Mouse (Mus musculus) testis, postnatal 10 days (tissue): Measurements from ENCODE around the gene Nlrc5.
A peak's percentile ranks its signal among the peaks of the same experiment; 100 is the strongest.

Experiments
- DNase-seq: peaks from one replicate; pipeline ENCODE4 v3.0.0; 2021; ENCODE audit warnings: low spot score

Nlrc5 gene

DNA sequence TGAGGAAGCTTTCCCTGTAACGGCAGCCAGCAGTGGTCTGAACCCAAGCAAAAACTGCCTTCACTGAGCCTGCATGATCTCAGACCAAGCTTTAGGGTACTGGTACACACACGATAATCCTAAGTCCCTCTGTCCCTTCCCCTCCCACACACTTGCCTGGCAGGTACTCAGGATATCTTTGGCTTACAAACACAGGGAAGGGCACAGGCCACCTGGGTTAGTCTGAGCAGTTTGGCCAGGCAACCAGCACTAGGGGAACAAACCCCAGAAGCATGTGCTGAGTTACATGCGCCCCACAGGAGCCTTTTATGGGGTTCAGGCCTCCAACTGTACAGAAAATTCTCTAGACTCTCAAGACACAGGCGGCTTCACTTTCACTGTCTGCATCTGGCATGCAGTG lies 95.7 kb downstream of the Nlrc5 start:
- DNase-seq: no peak

DNA sequence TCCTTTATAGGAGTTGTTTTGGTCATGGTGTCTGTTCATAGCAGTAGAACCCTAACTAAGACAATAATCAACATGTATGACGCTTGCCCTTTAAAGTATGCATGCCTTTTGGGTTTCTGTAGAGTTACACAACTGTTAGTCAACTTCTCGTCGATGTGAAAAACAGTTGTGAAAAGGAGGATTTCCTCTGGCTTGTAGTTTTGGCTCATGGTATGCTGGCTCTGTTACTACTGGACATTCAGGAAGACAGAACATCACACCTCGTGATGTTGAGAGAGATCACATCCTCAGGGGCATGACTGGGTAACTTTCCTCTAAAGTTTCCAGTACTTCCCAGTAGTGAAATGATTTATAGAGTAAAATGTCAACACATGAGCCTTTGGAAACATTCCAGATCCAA lies 96.5 kb downstream of the Nlrc5 start:
- no peak for DNase-seq

DNA sequence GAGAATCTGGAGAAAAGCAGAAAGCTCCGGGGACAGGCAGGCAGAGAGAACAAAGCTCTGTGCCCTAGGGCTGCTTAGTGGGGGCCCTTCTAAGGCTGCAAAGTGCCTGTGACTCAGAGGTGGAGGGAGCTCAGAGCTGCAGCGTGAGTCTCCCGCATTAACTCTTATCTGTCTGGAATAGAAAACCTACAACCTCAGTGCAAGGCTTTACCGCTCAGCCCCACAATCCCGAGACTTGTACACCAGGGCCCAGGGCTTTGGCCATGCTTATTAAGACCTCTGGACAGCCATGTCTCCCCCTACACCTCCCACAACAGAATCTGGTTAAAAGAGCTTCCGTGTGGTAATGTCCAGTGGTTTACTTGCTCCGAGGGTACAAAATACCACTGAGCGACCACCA lies 97.8 kb downstream of the Nlrc5 start:
- DNase-seq: no peak

DNA sequence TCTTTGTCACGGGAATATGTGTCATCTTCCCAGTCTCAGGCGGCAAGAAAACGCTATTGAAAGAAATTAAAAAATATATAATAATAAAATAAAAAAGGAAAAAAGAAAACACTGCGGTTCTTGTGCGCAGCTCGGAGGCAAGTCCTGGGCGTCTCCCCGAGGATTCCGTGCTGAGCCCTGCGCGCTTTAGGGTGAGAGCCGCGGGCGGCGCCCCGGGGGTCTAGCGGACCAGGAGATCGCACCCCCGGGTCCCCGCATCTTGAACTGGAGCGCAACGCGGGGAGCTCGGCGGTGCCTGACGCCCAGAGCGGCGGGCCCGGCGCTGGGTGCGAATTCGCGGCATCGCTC lies 98.3 kb downstream of the Nlrc5 start:
- no peak for DNase-seq

DNA sequence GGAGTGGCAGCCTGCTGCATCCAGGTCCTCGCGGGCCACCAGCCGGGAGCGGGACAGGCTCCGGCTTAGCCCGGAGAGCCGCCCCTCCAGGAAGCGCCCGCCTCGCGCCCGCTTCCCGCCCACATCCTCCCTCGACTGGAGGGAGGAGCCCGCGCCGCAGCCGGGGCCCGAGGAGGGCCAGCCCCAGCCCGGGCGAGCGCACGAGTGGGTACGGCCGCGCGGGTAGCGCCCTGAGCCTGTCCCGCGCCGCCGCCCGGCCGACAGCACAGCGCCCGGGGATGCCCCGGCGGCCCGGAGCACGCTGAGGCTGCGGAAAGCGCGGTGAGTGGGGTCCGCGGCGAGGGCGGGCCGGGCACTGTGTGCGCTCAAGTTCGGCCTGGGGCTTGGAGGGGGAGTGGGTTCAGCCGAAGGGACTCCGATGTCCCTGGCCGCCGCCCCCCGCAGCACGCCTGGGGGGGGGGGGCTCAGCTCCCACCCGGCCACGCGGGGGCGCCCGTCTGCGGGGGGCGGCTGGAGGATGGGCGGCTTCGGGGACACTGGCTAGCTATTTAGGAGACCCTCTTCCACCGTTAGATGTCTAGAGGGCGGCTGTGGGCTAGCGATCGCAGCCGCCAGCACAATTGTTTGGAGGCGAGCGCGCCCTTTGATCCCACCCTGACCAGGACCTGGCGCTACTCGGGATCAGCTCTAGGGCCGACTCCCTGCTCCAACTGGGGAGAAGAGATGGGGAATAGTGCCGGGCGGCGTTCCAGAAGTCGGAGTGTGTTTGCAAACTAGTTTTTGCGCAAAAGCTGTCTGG lies 98.9 kb downstream of the Nlrc5 start, which contains the start of gene Cpne2:
Gene Cpne2 (plus strand): TSS at position 118 of the 799 bp plus-strand sequence.
- peak; percentile 69 for DNase-seq

DNA sequence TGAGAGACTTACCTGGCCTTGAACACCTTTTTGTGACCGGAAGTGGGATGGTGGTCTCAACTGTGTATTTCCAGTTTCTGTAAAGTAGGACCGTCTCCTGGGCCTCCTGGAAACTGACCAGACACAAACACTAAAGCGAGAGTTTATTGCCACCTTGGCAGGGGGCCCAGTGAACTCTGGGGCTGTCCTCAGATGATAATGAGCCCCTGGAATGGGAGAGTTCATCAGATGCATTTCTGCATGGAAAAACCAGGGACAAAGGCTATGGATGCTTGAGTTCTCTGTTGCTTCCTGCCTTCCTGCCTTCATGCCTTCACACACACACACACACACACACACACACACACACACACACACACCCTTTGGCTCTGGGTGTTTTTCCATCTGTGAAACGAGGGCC lies 100.5 kb downstream of the Nlrc5 start:
- DNase-seq: no peak

DNA sequence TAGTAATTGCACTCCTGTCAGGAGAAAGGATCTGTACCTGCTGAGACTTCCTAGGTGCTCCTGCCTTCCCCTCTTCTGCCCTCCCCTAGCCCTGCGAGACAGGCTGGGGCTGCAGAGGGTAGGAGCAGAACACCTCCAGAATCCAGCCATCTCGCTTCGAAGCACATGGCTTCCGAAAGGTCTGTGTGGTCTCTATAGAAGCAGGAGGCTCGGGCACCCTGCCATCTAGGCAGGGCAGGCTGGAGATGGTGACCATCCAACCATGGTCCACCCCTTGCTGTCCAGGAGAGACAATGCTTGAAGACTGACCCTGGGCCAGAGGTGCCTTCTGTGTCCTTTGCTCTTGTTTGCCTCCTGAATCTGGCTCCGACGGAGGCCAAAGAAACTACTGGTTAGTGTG lies 101.5 kb downstream of the Nlrc5 start:
- DNase-seq: no peak

DNA sequence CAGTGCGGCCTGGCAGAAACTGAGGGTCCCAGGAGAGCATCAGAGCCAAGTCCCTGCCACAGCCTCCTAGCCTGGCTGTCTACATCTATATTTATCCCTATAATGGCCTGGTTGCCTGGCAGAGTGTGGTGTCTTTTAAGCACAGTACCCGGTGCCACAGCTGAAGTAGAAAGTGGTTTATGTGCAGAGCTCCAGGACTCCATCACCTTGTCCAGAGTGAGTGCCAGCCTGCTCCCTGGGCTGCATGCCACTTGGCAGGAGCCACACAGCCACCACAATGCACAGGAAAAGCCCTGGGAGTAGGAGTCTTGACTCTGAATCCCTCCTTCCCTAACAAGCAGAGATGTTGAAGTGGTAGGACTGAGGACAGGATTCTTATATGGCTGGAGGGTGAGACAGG lies 103.3 kb downstream of the Nlrc5 start:
- DNase-seq: no peak

DNA sequence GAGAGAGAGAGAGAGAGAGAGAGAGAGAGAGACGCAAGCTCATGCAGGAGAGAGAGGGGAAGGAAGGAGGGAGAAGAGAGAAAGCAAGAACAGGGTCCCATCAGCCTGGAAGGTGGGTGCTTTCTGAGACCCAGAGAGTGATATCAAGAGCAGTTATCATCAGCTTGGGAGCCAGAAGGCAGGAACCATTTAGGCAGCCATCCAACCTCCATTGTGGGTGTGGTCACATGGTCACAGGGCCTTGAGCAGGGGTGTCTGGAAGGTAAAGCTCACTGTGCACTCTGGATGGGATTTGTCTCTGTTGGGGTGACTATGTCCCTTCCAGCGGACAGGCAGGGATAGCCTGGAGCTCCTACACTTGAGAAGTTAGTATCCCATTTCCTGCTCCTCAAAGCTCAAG lies 105.9 kb downstream of the Nlrc5 start:
- no peak for DNase-seq

DNA sequence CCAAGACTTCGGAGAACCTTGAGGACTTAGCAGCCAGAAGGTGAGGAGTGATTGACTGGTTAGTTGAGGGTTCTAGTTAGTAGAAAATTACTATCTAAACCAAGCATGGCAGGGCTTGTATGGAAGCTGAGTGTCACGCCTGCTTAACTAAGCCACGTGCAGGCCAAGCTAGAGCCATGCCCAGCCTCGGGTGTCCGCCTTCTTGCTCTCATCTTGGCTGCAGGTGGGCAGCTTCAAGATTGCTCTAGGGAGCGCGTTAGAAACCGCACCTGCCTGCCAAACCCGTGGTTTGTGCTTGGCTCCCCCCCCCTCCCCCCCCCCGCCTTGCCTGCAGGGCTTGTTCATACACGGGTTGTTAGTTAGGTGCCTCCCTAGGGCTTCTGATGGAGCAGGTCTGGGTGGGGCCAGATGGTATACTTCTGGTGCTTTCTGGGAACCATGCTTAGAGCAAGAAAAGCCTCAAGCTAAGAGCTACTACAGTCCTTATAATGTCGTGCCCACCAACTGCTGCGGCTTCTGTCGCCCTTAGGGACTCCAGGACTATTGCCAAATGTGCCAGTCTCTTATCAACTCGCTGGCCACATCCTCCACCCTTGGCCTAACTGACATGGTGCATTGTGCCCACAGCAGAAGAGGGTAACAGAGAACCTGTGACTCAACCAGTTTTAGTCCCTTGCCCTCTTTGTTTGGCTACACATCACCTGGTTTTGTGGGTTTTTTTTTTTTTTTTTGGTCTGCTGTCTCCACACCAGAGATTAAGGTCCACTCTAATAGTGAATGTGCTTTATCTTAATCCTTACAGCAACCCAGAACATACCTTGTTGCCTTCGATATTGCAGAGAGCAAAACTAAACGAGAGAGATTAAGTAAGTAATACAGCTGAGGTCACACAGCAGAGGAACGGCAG lies 107.0 kb downstream of the Nlrc5 start:
- no peak for DNase-seq

DNA sequence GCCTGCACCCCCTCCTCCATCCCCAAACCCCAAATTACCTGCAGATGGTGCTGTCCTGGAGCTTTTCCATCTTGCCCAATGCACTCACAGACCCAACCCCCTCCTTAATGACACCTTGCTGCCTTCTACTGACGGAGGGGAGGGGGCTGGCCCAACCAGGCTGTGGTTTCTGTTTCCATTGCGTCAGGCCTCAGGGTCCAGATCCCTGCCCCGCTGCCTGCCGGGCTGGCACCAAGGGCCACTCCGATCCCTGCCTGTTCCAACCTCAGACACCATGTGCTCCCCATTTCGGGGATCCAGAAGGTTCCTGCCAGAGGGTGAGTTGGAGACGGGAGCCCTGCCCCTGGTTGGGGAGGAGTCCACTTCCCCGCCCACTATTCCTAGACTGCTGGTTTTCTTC lies 109.8 kb downstream of the Nlrc5 start:
- no peak for DNase-seq

DNA sequence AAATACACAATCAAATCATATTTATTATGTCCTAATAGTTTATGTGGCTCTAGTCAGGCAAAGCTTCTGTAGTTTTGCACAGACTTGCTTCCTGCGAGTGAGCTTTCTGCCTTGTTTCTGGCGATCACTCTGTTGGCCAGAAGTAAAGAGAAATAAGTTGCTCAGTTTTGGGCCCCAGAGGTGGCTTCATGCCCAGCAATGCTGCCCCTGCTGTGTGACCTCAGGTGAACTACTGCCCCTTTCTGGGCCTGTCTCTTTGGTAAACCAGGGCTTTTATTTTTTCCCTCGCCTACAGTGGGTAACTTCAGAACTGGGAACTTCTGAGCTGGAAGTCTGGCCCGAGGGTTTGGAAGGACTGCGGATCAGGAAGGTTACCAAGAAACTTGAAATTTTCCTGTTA lies 114.9 kb downstream of the Nlrc5 start:
- no peak for DNase-seq

DNA sequence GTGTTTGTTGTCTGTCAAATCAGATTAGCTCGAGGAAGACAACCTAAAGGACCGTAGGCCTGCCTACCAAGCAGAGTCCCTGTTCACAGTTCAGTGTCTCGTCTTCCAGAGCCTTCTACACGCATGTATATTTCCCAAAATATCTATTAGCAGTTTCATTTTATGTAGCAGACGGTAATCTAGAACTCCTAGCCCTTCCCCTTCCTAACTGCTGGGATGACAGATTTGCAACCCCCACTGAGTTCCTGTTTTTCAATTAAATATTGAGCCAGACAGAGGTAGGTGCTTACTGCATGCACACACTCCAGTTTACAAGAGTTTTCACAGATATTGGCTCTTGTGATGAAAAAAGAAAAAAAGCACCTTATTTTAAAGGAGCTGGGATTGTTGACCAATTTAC lies 115.3 kb downstream of the Nlrc5 start:
- DNase-seq: no peak

DNA sequence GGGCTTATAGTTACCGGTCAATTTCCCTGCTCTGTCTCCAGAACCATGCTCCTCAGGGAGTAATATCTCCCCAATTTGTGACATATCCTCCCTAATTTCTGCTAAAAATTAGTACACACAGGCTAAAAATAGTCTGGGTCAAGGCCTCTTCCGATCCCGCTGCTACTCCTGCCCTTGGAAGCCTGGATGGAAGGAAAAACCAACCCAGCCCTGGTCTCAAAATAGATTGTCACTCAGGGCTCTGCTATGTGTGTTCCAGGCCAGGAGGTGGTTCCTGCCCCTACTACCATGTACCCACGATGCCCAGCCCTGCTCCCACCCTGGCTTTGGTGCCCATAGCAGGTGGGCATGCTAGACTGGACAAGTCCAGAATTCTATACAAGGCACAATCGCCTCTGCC lies 115.8 kb downstream of the Nlrc5 start:
- DNase-seq: no peak

DNA sequence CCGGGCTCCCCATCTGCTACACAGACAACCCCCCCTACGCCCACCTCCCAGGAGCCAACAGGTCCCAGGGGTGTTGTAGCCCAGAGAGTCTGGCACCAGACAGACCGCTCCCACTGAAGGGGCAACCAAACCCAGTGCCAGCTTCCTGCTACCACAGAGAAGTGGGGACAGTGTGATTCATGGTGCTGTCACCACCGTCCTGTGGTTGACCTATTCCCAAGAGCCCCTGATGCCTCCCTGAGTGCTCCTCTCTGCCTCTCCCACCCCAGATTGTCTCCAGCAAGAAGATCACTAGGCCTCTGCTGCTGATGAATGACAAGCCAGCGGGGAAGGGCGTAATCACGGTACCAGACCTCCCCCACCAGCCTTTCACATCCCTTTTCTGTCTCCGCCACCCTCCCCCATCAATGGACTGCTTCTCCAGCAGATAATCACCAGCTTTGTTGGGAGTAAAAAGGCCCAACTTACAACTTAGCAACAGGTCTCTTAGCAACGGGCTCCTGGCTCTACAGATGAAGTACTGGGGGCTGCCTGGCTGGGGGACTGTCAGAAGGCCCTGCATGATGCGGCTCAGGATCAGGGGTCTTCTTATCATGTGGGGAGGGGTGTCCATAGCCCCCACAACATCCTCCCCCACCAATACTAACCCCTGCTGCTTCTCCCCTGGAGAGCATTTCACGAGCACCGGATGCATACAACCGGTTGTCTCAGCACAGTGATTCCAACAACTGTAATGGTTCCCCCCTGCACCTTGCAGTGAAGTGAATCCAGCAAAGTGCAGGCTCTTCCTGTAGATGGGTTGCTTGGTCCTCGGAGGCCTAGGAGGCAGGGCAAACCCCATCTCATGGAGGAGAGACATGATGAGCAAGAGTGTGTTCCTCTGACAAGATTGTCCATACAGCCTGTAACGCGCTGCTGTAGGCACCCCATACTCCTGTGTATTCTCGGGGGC lies 117.6 kb downstream of the Nlrc5 start:
- DNase-seq: no peak

DNA sequence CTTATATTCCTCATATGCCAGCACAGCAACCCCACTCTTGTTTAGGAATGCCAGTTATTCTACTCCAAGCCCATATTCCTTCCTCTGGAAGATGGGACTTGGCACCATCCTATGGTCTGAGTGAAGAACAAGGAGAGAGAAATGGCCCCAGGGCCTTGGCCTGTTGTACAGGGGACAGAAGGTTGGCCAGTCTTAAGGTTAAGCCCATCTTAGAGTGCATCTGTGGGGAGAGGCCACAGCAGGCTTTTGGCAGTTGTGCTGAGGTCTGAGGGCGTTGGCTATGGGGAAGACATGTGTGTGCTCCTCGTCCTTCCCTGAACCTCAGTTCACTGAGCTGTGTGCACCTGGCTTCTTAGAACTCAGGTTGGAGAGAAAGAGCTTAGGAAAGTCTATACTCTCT lies 118.5 kb downstream of the Nlrc5 start:
- no peak for DNase-seq

DNA sequence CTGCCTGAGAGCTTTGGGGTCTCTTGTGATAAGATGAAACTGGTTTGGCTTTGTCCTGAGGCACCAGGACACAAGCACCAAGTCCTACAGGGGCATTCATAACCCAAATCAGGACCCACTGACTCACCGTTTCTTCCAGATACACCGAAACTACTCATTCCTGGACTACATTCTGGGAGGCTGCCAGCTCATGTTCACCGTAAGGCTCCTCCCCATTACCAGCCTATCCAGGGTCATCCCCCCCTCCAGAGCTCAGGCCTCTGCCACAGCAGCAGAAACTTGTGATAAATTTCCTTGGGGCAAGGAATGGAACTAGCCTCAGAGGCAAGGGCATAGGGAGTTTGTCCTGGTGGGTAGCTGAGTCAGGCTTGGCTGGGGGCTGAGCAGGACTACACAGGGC lies 123.1 kb downstream of the Nlrc5 start:
- no peak for DNase-seq

DNA sequence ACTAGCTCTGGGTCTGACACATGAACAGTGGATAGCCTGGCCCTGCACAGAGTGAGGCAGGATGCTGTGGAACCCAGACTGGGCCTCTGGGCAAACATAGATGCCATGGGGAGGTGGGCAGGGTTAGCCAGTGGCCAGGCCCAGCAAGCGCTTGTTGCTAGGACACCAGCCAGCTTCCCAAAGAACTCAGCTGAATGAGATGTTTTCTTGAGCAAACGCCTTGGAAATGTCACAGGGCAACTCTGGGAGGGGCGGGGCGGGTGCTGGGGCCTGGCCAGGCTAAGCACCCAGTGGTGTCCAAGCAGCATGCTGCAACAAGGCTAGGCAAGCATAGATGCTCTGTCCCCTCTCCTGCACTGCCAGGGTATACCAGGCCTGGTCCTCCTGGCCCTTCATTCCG lies 127.1 kb downstream of the Nlrc5 start:
- no peak for DNase-seq

DNA sequence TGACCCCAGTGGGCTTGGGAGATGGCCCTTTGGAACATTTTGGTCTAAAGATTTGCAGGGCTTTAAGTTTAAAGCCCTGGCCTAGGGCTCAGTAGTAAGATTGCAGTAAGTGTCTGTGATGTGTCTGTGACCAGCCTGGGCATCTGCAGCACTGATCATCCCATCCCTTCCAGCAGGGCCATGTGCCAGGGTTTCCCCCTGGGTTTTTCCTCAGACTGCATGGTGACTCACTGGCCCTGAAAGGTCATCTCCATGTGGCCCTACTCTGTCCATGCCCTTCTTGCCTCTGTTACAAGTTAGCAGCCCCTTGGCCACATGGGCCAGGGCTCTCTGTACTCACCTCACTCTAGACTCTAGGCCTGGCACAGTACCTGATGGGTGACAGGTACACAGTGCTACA lies 130.3 kb downstream of the Nlrc5 start:
- DNase-seq: no peak

DNA sequence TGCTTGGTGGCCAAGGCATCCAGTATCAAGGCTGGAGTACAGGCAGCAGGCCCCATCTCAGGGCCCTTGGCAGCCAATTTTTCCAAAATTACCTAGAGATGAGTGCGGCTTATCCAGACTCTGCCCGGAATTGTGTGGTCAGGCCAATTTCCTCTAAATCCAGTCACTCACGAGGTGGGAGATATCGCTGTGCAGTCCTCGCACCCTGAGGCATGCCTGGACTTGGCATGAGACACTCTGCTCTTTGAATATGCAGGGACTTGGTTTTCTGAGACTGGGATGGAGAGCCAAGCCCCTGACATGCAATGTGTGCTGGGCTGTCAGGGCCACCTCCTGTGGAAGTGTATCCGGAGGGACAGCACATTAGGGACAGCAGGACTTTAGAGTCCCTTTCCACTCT lies 131.9 kb downstream of the Nlrc5 start:
- DNase-seq: no peak

DNA sequence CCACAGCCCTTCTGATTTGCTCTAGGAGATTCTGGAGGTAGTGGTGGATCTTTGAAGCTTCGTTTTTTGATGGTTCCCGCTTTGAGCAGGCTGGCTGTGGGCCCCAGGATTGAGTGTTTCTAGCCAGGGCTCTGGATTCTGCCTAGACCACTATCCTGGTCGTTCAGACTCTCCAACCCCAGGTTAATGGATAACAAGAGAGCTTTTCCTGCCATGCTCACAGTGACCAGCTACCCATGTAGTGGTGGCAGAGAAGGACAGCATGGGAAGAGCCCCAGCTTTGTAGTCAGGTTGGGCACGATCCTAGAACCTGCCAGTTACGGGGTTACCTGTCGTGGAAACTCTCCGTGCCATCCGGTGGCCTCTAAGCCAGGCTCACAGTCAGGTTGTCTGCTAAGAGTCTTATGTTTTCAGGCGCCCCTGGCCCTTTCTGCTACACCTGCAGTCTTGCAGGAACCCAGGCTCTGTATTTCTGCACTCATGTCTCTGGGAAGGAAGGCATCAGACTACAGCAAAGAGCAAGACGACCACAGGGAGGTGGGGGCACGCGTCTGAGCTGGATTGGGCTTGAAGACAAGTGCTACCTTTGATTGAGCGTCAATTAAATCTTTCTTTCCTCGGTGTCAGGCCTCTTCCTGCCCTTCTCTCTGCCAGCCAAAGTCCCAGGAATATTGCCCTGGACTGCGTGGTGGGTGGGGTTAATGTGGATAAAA lies 132.4 kb downstream of the Nlrc5 start:
- no peak for DNase-seq
